Mouse (Mus musculus) thymus, postnatal 4 days (tissue): ENCODE measurements around the gene Fam241a.

Experiments
- DNase-seq: peaks from one replicate; pipeline ENCODE4 v3.0.0; 2021

The Fam241a gene

DNA sequence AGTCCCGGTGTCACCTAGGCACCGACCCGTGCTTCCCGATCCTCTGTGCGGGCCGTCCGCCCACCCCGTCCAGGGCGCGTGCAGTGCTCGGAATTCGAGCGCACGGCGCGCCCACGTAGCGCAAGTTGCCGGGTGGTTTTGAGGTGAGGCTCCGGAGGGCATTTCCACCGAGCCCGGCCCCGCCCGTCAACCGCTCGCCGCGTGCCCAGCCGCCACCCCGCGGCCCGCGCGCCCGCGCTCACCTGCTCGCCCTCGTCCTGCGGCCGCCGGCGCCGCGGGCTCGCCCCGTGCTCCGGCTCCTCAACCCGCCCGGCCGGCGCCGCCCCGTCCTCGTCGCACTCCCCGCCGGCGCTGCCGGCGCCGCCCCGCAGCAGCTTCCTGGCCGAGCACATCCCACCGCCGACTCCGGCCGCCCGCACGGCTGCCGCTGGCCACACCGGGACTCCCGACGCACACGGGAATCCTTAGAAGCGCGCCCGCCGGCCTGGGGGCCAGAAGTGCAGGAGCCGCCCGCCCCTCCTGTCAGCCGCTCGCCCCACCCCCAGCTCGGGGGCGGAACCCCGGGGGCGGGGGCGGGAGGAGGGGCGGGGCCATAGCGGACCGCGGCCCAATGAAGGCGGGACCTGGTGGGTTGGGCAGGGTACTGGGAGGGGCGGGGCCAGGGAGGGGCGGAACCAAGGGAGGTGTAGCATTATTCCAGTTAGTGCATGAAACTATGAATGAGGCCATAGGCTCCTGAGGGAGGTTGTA lies at the start of gene Fam241a:
Fam241a (minus strand) TSS at position 533 of the 750 bp plus-strand sequence.
- DNase-seq, result peak; percentile 94

DNA sequence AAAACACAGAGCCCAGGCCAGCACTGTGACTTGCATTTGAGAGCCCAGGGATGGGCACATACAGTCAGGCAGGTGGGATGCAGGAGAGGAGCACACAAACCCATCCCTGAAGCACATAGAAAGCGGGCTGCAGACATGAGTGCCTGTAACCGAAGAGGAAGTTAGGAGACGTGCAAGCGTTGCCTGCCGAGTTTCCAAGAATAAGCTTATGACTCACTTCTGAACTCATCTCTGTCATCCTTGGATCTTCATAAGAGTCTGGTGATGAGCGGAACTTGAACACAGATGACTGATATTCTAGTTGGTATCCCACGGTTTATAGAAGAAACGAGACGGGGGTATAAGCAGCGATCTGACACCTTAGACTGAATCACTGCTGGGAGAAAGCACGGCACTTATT lies 36.3 kb upstream of the Fam241a start:
- DNase-seq, result no peak

DNA sequence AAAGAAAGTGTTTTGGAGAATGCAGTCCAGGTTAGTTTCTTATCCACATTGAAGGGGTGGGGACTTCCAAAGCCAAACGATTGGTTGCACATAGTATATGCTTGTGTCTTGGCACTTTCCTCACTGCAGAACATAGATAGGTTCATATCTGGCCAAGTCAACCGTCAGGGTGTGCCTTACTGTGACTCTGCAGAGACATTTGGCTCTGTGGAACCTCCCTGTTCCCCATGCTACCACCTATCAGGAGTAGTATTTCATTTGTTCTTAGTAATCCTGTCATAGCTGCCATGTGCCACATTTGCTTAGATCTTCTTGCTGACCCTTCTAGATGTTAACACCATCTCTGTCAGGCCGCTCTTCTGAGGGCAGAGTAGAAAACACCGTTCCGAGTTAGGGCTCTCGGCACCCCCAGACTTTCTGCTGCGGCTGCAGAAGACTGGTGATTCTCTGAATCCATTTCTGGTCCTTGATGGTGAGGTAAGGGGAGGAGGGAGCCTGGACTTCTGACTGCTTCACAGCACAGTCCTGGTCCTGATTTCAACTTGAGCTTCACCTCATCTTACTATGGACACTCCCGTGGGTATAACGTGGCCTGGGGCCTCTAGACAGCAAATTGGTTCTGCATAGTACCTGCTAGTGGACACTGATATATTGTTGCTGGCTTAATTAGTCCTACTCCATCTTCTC lies 34.3 kb upstream of the Fam241a start:
- no peak for DNase-seq

DNA sequence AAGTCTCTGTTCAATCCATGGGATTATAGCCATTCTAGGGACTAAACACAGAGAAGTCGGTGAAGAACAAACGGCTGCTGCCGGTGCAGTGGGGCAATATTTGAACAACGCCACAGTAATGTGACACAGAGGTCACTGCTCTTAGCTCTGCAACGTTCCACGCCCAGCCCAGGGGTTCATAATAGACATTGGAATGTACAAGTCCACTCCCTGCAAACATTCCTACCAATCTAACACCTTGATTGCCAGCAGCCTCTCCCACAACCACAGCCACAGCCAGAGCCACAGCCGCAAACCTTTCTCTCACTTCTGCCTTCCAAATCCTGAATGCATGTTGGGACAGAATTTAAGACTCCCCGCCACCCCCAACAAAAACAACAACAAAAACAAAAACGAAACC lies 33.8 kb upstream of the Fam241a start:
- no peak for DNase-seq

DNA sequence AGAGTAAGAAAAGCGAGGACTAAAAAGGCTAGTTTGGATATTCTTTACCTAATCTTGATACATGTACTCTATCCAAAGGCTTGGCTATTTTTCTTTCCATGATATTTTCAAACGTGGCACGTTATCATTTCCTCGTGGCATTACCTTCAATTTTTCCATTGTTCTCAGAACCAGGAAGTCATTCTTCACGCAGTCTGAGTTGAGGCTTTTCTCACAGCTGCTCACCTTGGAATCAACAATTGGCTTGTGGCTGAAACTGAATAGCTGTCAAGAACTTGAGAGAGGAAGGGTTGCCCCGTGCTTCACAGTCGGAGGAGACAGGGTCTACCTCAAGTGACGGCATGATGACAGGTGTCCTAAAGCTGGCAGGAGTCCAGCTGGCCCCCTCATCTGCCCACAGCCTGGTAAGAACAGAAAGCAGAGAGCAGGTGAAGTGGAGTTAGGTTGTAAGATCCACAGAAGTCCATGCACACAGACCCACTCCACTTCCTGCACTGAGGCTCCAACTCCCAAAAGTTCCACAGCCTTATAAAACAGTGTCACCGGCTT lies 30.6 kb upstream of the Fam241a start:
- no peak for DNase-seq

DNA sequence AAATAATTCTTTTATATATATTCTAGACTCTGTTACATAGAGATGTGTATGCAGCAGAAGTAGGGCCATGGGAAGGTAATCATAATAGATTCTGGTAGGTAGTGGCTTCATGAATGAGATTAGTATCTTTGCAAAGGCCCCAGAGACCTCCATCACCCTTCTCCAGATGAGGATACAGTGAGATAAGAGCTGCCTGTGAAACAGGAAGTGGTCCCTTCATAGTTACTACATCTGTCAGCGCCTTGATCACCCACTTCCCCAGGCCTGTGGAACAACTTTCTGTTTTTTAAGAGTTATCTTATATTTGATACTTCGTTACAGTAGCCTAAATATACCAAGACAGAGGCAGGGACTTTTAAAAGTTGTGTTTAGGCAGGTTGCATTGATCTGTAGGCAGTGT lies 28.3 kb upstream of the Fam241a start:
- no peak for DNase-seq

DNA sequence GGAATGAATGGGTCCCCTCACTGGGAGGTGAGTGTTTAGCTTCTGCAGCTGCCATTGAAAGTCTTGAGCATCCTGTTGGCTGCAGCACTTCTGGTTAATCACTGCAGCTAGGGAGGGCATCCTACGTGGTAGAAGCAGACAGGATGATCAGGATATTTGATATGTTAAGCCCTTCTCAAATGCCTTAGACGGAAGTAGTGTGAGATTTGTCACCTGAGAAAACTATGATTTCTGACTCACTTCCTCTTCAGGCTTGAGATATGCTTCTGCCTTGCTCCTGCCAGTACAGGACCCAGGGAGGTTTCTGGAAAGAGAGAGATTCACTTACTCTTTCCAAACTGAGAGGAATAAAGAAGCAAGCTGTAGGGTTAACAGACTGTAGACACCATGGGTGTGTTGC lies 27.1 kb upstream of the Fam241a start:
- no peak for DNase-seq

DNA sequence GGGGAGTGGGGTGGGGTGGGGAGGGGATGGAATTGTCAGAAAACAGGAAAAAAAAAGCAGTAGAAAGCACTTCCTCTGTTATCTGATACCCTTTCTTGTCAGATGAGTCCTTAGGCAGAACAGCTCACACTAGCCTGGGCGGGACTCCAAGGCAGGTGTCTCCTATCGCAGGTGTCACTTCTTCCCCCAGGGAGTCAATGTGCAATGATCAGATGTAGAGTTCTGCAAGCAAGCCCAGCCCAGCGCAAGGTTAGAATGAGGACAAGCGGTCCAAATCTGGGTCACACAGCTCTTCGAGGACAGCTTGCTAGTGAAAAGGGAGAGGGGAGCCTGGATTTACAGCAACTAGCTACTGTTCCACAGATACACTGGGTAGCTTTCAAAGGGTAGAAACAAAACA lies 26.0 kb upstream of the Fam241a start:
- DNase-seq, result peak; percentile 24

DNA sequence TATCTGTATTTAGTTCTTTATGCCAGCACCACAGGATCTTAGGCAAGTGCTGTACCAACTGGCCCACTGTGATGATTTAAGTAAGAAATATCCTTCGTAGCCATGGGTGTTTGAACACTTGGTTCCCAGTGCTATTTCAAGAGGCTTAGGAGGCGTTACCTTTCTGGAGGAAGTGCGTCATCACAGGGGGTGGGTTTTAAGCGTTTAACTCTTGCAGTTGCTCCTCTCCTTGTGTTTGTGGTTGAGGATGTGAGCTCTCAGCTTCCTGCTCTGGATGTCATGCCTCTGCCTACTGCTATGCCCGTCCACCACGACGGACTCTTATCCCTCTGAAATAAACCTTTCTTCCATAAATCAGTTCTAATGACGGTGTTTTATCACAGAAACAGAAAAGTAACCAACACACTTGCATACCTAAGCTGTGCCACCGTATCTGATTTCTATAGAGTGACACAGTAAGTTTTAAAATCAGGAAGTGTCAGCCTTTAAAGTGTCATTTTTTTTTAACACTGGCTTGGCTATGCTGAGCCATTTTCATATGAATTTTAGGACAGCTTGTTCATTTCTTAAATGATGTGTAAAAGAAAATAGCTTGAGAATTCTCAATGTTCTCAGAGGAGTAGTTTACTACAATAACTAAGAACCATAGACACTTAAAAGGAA lies 22.0 kb upstream of the Fam241a start:
- no peak for DNase-seq

DNA sequence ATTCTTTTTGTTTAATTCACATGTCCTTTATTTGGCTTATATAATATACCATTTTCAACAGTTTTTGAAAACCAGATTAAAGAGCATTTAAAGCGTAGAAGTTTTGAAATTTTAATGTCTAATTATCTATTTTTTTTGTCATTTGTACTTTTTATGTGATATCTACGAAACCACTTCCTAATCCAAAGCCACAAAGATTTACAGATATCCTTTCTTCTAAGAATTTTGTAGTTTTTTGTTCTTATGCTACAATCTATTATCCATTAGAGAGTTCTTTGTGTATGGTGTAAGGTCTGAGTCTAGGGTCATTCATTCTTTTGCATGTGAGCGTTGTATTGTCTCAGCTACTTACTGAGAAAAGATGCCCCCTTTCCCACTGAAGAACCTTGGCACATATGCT lies 21.4 kb upstream of the Fam241a start:
- no peak for DNase-seq

DNA sequence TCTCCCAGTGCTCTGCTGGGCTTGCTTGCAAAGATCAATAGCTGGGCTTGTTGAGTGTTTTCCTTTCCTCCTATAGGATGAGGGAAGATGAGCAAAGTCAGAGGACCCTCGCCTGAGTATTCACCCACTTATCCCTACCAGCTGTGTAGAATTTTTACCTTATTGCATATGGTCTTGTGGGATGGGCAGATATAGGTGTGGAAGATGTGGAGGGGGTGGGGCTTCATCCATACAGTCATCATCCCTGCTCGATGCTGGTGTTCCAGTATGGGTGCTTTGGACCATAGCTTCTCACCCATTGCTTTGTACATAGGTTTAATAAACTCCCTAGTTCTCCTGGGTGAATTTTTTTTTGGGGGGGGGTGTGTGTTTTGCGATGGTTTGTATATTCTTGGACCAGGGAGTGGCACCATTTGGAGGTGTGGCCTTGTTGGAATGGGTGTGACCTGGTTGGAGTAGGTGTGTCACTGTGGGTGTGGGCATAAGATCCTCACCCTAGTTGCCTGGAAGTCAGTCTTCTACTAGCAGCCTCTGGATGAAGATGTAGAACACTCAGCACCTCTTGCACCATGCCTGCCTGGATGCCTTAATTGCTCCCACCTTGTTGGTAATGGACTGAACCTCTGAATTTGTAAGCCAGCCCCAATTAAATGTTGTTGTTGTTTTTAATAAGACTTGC lies 19.7 kb upstream of the Fam241a start:
- no peak for DNase-seq

DNA sequence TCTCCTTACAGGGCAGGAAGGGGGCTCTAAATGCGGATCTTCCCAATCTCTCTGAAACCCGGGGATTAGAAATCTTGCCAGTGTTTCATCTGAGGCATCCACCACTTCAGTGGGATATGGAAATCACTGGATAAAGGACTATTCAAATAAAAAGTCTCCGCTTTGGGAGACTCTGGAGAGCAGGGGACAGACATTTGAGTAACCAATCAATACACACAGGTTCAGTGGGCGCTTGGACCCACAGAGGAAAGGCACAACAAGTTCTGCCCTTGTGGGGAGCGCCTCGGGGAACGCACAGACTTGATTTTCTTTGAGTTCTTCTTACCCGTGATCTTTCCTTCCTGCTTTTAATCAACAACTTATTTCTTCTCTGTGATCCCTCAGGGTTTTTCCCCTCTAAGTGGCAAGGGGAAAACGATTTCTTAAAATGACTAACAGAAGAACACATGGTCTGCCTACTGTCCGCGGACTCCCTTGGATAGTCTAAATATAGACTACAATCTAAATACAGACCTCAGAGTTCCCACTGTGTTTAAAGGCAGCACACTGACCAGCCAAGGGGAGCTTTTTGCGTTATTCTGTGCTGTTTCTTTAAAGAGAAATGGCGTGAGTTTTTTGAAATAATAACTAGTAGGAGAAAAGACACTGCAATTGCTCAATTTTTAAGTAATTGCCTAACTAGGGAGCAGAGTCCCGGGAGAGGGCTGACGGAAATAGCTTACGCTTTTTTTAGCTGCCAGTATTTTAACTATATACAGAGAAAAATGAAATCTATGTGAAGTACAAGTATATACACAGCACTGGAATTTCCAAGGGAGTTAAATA lies 18.0 kb upstream of the Fam241a start:
- DNase-seq, result no peak

DNA sequence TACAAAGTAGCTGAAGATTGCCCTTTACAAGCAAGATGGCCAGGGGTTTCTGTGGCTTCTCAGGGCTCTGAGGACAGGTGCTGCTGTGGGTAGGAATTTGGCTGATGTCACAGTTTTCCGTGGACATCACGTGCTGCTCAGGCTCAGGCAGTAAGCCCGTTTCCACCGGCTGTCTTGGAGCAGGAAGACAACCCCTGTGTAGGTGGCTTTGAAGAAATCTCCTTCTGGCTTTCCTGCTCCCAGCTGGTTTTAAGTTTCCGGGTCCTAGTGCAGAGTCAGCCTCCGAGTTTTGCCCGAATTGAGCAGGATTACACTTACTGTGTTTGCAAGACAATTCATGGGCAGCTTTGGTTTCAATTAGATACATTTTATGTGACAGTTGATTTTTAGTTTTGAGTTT lies 13.8 kb upstream of the Fam241a start:
- no peak for DNase-seq

DNA sequence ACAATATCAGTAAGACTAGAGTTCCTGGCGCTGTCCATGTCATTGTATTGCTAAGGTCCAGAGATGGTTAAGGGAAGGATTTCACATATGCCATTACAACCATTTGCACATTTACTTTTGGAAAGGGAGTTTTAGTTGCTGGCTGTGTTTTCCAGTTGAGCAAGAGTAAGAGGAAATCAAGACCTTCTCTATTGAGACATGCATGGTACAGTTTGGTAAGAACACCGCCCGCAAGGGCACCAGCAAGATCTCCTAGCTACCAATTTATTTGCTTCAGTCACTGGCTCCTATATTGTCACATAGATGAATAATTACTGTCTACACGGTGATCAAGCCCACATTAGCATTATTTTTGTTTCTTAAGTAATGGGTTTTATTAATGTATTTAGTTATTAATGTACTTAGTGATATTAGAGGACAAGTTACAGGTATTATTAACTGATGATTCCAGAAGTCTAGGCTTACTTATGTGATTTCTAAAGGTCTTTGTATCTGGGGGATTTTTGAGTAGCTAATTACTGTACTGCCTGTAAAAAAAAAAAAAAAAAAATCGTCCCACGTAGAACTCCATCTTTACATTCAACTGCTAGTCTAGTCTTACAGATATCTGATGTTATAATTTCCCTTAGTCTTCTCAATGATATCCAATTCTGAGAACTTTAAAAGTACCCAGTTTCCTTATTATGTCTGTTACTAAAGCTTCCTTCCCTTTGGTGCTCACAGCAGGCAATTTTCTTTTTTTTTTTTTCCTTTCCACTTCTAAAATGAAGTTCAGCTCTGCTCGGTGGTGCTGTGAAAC lies 944 bp downstream of the Fam241a start:
- no peak for DNase-seq

DNA sequence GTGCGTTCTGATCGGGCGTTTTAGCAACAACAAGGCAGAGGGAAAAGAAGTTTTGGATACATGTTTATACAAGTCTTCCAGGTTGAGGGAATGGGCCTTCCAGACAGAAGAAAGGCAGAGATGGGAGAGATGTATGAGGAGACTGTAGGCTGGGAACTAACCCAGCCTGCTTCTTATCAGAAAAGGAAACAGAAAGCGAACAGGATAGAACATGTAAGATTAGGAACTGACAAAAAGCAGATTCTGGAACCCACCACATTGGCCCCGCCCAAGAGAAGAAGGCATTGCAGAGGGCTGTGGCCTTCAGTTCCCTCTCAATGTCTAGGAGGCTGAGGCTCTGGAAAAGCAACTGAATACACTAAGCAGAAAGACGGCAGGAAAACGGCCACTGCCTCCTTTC lies 2.2 kb downstream of the Fam241a start:
- peak; percentile 18 for DNase-seq

DNA sequence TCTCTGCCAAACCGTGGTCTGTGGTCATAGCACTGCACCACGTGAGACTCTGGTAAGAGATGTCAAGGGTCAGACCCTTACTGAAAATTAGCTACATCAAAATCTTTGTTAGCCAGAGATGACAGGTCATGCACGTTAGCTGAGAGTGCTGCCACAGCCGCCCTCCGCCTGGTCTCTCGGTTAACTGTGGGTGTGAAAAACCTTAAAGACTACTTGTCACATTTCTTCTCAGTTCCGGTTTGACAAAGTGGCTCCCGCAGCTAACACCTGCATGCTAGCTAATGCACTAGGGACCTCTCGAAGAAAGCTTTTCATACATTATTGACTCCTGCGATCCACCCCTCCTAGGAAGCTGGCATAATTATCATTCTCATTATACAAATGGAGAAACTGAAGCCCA lies 4.2 kb downstream of the Fam241a start:
- peak; percentile 33 for DNase-seq

DNA sequence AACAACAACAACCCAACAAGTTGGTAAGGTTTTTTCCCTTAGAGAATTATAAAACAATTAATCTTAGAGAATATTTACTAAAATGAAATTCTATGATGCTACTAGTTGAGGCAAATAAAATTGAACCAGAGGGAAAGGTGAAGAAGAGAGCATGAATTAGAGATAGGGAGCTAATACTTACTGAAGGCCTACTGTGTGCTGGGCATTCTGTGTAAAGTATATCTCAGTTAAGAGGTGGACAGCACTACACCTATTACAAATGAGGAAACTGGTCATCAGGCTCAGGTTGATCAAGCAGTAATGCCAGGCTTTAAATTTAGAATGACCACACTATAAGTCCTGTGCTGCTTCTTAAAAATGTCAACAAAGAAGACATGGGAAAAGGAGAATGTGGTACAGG lies 6.1 kb downstream of the Fam241a start:
- DNase-seq, result no peak

DNA sequence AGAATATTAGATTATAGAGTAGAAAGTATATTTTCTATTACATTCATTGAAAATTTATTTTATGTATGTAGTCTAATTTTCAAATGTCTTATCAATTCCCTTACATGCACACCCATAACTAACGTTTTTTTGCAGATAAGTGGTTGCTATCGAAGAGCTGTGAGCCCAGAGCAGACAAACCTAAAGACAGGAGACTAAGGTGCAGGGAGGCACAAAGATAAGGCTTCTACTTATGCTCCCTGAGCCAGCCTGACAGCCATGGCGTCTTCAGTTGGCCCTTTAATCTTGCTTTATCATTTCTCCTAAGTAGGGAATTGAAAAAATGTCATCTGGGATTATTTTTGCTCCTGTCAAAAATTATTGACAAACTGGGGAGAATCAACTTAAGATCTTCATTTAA lies 6.6 kb downstream of the Fam241a start:
- no peak for DNase-seq

DNA sequence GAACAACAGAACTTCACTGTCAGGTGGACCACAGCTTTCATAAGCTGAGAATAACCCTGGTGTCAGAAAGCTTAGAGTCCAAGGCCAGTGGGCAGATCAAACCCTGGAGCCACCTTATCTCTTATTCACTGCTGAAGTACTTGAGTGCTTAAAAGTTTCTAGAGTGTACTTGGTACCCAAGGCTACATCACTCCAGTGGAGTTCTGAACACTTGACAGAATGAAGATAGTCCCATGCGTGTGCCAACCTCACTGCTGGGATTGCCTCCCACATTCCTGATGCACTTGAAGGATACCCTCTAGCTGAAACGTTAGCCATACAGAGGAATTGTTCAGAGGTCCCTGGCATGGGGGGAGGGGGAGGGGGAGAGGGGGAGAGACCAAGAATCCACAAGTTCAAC lies 14.4 kb downstream of the Fam241a start:
- DNase-seq, result no peak

DNA sequence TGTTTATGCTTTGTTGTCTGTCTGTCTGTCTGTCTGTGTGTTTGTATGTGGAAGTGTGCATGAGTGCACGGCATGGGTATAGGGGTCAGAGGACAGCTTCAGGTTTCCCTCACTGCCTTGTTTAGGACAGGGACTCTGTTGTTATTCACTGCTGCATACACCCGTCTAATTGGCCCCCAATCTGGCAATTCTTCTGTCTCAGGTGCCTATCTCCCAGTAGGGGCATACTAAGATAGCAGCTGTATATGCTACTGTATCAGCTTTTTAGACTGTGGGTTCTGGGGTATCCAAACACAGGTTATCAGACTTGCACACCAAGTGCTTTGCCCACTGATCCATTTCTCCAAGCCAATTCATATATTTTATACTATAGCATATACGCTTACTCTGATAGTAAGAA lies 16.2 kb downstream of the Fam241a start:
- no peak for DNase-seq

DNA sequence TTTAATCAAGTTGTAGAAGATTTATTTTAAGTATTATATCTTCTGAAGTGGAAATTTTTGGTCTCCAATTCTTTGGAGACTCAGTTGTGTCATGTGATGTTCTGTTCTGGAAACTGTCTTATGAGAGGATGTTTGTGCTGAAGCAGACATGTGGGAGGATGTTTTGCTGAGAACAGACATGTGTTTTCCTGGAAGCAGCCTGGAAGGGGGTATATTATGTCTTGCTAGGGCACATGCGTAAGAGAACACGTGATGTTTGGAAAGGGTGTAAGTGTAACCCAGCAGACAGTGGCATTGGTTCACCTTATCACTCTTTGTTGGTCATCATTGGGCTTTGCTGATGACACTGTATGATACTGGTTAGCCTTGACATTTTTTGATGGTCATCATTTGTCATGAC lies 20.6 kb downstream of the Fam241a start:
- no peak for DNase-seq

DNA sequence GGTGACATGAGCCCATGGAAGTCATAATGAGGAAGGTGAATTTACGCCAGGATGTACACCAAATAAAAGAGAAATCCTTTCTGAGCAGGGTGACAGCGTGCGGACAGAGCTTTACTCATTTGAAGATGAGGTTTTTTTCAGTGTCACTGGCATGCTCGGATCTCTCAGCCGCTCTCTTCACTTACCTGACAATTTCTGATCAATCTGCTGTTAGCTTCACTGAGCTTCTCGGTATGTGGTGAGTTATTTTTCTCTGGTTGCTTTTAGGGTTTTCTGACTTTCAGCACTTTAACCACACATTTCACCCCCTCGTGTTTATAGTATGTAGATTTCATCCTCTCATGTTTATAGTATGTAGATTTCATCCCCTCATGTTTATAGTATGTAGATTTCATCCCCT lies 21.1 kb downstream of the Fam241a start:
- DNase-seq, result no peak
